Mouse (Mus musculus): ENCODE measurements around the gene Tnks2. TPM values are rescaled to one million over a fixed set of nuclear protein-coding genes. Genes with fewer than 3 reads are reported as not detected.

The Tnks2 gene
- 31.2 and 34.7 TPM in 2 replicates for polyA plus RNA-seq (2012; ENCODE audit: insufficient read depth, insufficient read length, missing spikeins)

GRCm38 (mm10) chr19:36833788-36834531, at the start of gene Tnks2:
Gene Tnks2 (plus strand): TSS chr19:36834232.
- Histone ChIP-seq H3K4me1 (ENCODE audit: control insufficient read depth, insufficient read depth, insufficient read length, low read length) (peaks cover 11% of the 10 kb centered on the region), H3K4me3 (ENCODE audit: insufficient read depth, low read depth, low read length) (peak within 1 kb of the TSS; percentile 86), H3K27ac (replicated peaks; ENCODE audit: low read depth, low read length) (peak within 1 kb of the TSS; percentile 92)

GRCm38 (mm10) chr19:36789873-36790733, 43.9 kb upstream of the Tnks2 start:
- peak overlapping the region; percentile 55; the same call in 1 of the 2 replicates for H3K27ac ChIP-seq (replicated peaks; ENCODE audit: low read depth, low read length)
- peak overlapping the region; percentile 50 for H3K4me3 ChIP-seq (ENCODE audit: insufficient read depth, low read depth, low read length)
- H3K4me1 ChIP-seq (ENCODE audit: control insufficient read depth, insufficient read depth, insufficient read length, low read length): no peaks in the 10 kb centered on the region

- Histone ChIP-seq H3K4me1 (ENCODE audit: control insufficient read depth, insufficient read depth, insufficient read length, low read length) (no peaks in the 10 kb centered on the region), H3K27ac (replicated peaks; ENCODE audit: low read depth, low read length) (no peak overlapping the region), H3K4me3 (ENCODE audit: insufficient read depth, low read depth, low read length) (no peak overlapping the region)
These were observed 41.4 kb upstream of the Tnks2 start for GRCm38 (mm10) chr19:36792589-36792988.

- H3K27ac ChIP-seq (replicated peaks; ENCODE audit: low read depth, low read length): no peak overlapping the region
- H3K4me3 ChIP-seq (ENCODE audit: insufficient read depth, low read depth, low read length): no peak overlapping the region
- no peaks in the 10 kb centered on the region for H3K4me1 ChIP-seq (ENCODE audit: control insufficient read depth, insufficient read depth, insufficient read length, low read length)
These were observed 40.6 kb upstream of the Tnks2 start for GRCm38 (mm10) chr19:36793450-36793849.

GRCm38 (mm10) chr19:36794008-36794407, 40.0 kb upstream of the Tnks2 start:
- no peaks in the 10 kb centered on the region for H3K4me1 ChIP-seq (ENCODE audit: control insufficient read depth, insufficient read depth, insufficient read length, low read length)
- no peak overlapping the region for H3K4me3 ChIP-seq (ENCODE audit: insufficient read depth, low read depth, low read length)
- H3K27ac ChIP-seq (replicated peaks; ENCODE audit: low read depth, low read length): no peak overlapping the region

- H3K27ac ChIP-seq (replicated peaks; ENCODE audit: low read depth, low read length): no peak overlapping the region
- H3K4me1 ChIP-seq (ENCODE audit: control insufficient read depth, insufficient read depth, insufficient read length, low read length): no peaks in the 10 kb centered on the region
- no peak overlapping the region for H3K4me3 ChIP-seq (ENCODE audit: insufficient read depth, low read depth, low read length)
These were observed 38.8 kb upstream of the Tnks2 start for GRCm38 (mm10) chr19:36795277-36795676.

- H3K4me1 ChIP-seq (ENCODE audit: control insufficient read depth, insufficient read depth, insufficient read length, low read length): no peaks in the 10 kb centered on the region
- no peak overlapping the region for H3K4me3 ChIP-seq (ENCODE audit: insufficient read depth, low read depth, low read length)
- H3K27ac ChIP-seq (replicated peaks; ENCODE audit: low read depth, low read length): no peak overlapping the region
These were observed 37.1 kb upstream of the Tnks2 start for GRCm38 (mm10) chr19:36796931-36797330.

- no peak overlapping the region for H3K27ac ChIP-seq (replicated peaks; ENCODE audit: low read depth, low read length)
- no peak overlapping the region for H3K4me3 ChIP-seq (ENCODE audit: insufficient read depth, low read depth, low read length)
- H3K4me1 ChIP-seq (ENCODE audit: control insufficient read depth, insufficient read depth, insufficient read length, low read length): no peaks in the 10 kb centered on the region
These were observed 33.7 kb upstream of the Tnks2 start for GRCm38 (mm10) chr19:36800288-36800687.

- Histone ChIP-seq H3K4me1 (ENCODE audit: control insufficient read depth, insufficient read depth, insufficient read length, low read length) (no peaks in the 10 kb centered on the region), H3K4me3 (ENCODE audit: insufficient read depth, low read depth, low read length) (no peak overlapping the region), H3K27ac (replicated peaks; ENCODE audit: low read depth, low read length) (no peak overlapping the region)
These were observed 32.0 kb upstream of the Tnks2 start for GRCm38 (mm10) chr19:36801856-36802641.

- Histone ChIP-seq H3K27ac (replicated peaks; ENCODE audit: low read depth, low read length) (no peak overlapping the region), H3K4me3 (ENCODE audit: insufficient read depth, low read depth, low read length) (no peak overlapping the region)
These were observed 30.6 kb upstream of the Tnks2 start for GRCm38 (mm10) chr19:36803403-36803802.

GRCm38 (mm10) chr19:36806842-36807241, 27.2 kb upstream of the Tnks2 start:
- no peaks in the 10 kb centered on the region for H3K4me1 ChIP-seq (ENCODE audit: control insufficient read depth, insufficient read depth, insufficient read length, low read length)
- no peak overlapping the region for H3K27ac ChIP-seq (replicated peaks; ENCODE audit: low read depth, low read length)
- H3K4me3 ChIP-seq (ENCODE audit: insufficient read depth, low read depth, low read length): no peak overlapping the region

More at GRCm38 (mm10) chr19:36803403-36803802, 30.6 kb upstream of the Tnks2 start:
- no peaks in the 10 kb centered on the region for H3K4me1 ChIP-seq (ENCODE audit: control insufficient read depth, insufficient read depth, insufficient read length, low read length)

- Histone ChIP-seq H3K27ac (replicated peaks; ENCODE audit: low read depth, low read length) (no peak overlapping the region), H3K4me3 (ENCODE audit: insufficient read depth, low read depth, low read length) (no peak overlapping the region), H3K4me1 (ENCODE audit: control insufficient read depth, insufficient read depth, insufficient read length, low read length) (no peaks in the 10 kb centered on the region)
These were observed 25.5 kb upstream of the Tnks2 start for GRCm38 (mm10) chr19:36808426-36809105.

- H3K27ac ChIP-seq (replicated peaks; ENCODE audit: low read depth, low read length): no peak overlapping the region
- no peaks in the 10 kb centered on the region for H3K4me1 ChIP-seq (ENCODE audit: control insufficient read depth, insufficient read depth, insufficient read length, low read length)
- no peak overlapping the region for H3K4me3 ChIP-seq (ENCODE audit: insufficient read depth, low read depth, low read length)
These were observed 24.4 kb upstream of the Tnks2 start for GRCm38 (mm10) chr19:36809476-36810168.

- Histone ChIP-seq H3K27ac (replicated peaks; ENCODE audit: low read depth, low read length) (no peak overlapping the region), H3K4me1 (ENCODE audit: control insufficient read depth, insufficient read depth, insufficient read length, low read length) (no peaks in the 10 kb centered on the region)
These were observed 22.0 kb upstream of the Tnks2 start for GRCm38 (mm10) chr19:36812011-36812410.

More at GRCm38 (mm10) chr19:36812011-36812410, 22.0 kb upstream of the Tnks2 start:
- H3K4me3 ChIP-seq (ENCODE audit: insufficient read depth, low read depth, low read length): no peak overlapping the region

All from brown adipose tissue, adult 24 weeks (tissue).